Mouse (Mus musculus) adrenal gland, postnatal 25 days (tissue): Measurements from ENCODE around the gene Rbm33. TPM values are rescaled to one million over a fixed set of nuclear protein-coding genes. Genes with fewer than 3 reads are reported as not detected.

Experiments
- DNase-seq: peaks from one replicate; pipeline ENCODE4 v3.0.0; 2021; ENCODE audit warnings: mixed read lengths
- total RNA-seq: library from RNA; stranded (reverse); gene quantifications from 2 replicates; pipeline ENCODE4 v1.2.3, GENCODE M21; 2021

Rbm33 gene
- total RNA-seq, 1 experiment from 2014 or later = 54.4 TPM

GRCm38 (mm10) chr5:28324457-28324856 is 7.5 kb downstream of the Rbm33 start:
- DNase-seq = no peak

- DNase-seq = no peak
Observed at GRCm38 (mm10) chr5:28329024-28329806, 12.3 kb downstream of the Rbm33 start.

GRCm38 (mm10) chr5:28333731-28334130 is 16.8 kb downstream of the Rbm33 start:
- DNase-seq = peak; percentile 26

- DNase-seq = no peak
Observed at GRCm38 (mm10) chr5:28351857-28352513, 35.1 kb downstream of the Rbm33 start.

- no peak for DNase-seq
Observed at GRCm38 (mm10) chr5:28355614-28356013, 38.7 kb downstream of the Rbm33 start.

- DNase-seq = no peak
Observed at GRCm38 (mm10) chr5:28360745-28361144, 43.8 kb downstream of the Rbm33 start.

- no peak for DNase-seq
Observed at GRCm38 (mm10) chr5:28368056-28368455, 51.1 kb downstream of the Rbm33 start.

GRCm38 (mm10) chr5:28370836-28371235 is 53.9 kb downstream of the Rbm33 start:
- DNase-seq = no peak

- DNase-seq = no peak
Observed at GRCm38 (mm10) chr5:28372172-28372664, 55.3 kb downstream of the Rbm33 start.

- no peak for DNase-seq
Observed at GRCm38 (mm10) chr5:28373498-28374427, 56.8 kb downstream of the Rbm33 start.

- DNase-seq = no peak
Observed at GRCm38 (mm10) chr5:28377299-28377698, 60.4 kb downstream of the Rbm33 start.

- no peak for DNase-seq
Observed at GRCm38 (mm10) chr5:28382289-28382688, 65.4 kb downstream of the Rbm33 start.

GRCm38 (mm10) chr5:28386783-28387182 is 69.9 kb downstream of the Rbm33 start:
- no peak for DNase-seq

- no peak for DNase-seq
Observed at GRCm38 (mm10) chr5:28387531-28388179, 70.7 kb downstream of the Rbm33 start.

GRCm38 (mm10) chr5:28388184-28388583 is 71.3 kb downstream of the Rbm33 start:
- DNase-seq = peak; percentile 68

GRCm38 (mm10) chr5:28390189-28390588 is 73.3 kb downstream of the Rbm33 start:
- DNase-seq = no peak

GRCm38 (mm10) chr5:28397344-28397743 is 80.4 kb downstream of the Rbm33 start:
- DNase-seq = no peak

GRCm38 (mm10) chr5:28398736-28399135 is 81.8 kb downstream of the Rbm33 start:
- DNase-seq = no peak

- DNase-seq = no peak
Observed at GRCm38 (mm10) chr5:28399451-28400115, 82.7 kb downstream of the Rbm33 start.

GRCm38 (mm10) chr5:28402756-28403155 is 85.8 kb downstream of the Rbm33 start:
- no peak for DNase-seq

GRCm38 (mm10) chr5:28406662-28407061 is 89.7 kb downstream of the Rbm33 start:
- no peak for DNase-seq
